ENCODE assay signal across 10 mouse cellular contexts in genomic region chr12:110376062-110376837, GRCm38 (mm10).
DNase-seq lines count a peak whose midpoint lies in the region; ATAC-seq and TF ChIP-seq lines count a peak whose summit lies in the region.
"Had no signal": no experiment of that assay in that cellular context is flagged by ENCODE, and none has a peak within 500 bp of the region (broad histone marks: within the 10 kb centered on the region; RNA-seq: fewer than 3 reads in every experiment).

No protein-coding gene starts in this region.

- H3K9me3 ChIP-seq in heart, embryonic 12.5 days (replicated peaks), result no peaks in the 10 kb centered on the region
- H3K9me3 ChIP-seq in midbrain, embryonic 10.5 days (replicated peaks), result no peaks in the 10 kb centered on the region
- H3K9me3 ChIP-seq in midbrain, embryonic 13.5 days, result no peaks in the 10 kb centered on the region
- H3K9me3 ChIP-seq in midbrain, embryonic 16.5 days (replicated peaks; ENCODE audit: control insufficient read depth, low read length, poor library complexity, severe bottlenecking), result no peaks in the 10 kb centered on the region
- H3K9me3 ChIP-seq: hindbrain, embryonic 15.5 days; lung, embryonic 15.5 days had no signal

- intact Hi-C loops in heart, adult 2 months (cut with DNase I), result loop anchor here (10.0 kb wide), 2 partner anchors 371 to 541 kb away; no protein-coding TSS in a partner anchor

- ATAC-seq in heart, embryonic 12.5 days (ENCODE audit: insufficient number of reproducible peaks, low FRiP score), result no peak
- ATAC-seq in midbrain, embryonic 13.5 days, result no peak
- ATAC-seq in midbrain, embryonic 16.5 days, result no peak
- no peak for ATAC-seq in monocyte, adult 5-6 weeks (replicated peaks; ENCODE audit: insufficient number of reproducible peaks, low FRiP score, low TSS enrichment, poor library complexity, severe bottlenecking)

- H3K4me2 ChIP-seq in heart, embryonic 12.5 days, result no peak overlapping the region
- H3K4me2 ChIP-seq in midbrain, embryonic 13.5 days (replicated peaks), result no peak overlapping the region
- H3K4me2 ChIP-seq in midbrain, embryonic 16.5 days (ENCODE audit: low read length), result no peak overlapping the region
- H3K4me2 ChIP-seq: lung, embryonic 15.5 days had no signal

- no peak for DNase-seq in heart, adult 2 months
- DNase-seq in midbrain, embryonic 10.5 days (ENCODE audit: low spot score), result peak; percentile 49
- no peak for DNase-seq in brain, embryonic 14.5 days (ENCODE audit: low read depth)
- no peak for DNase-seq in spleen, adult 18-20 months

- H3K27me3 ChIP-seq in heart, adult 2 months (ENCODE audit: control insufficient read depth, insufficient read depth, low read length), result no peaks in the 10 kb centered on the region
- H3K27me3 ChIP-seq in heart, embryonic 12.5 days (replicated peaks), result peaks cover 56% of the 10 kb centered on the region
- H3K27me3 ChIP-seq in midbrain, embryonic 10.5 days (ENCODE audit: low read depth, poor library complexity, severe bottlenecking), result peaks cover 73% of the 10 kb centered on the region
- peaks cover 43% of the 10 kb centered on the region for H3K27me3 ChIP-seq in midbrain, embryonic 13.5 days
- H3K27me3 ChIP-seq in midbrain, embryonic 16.5 days (ENCODE audit: control insufficient read depth, insufficient read depth, low read depth, low read length), result peaks cover 8% of the 10 kb centered on the region; the same call in 1 of the 2 replicates

- peak; percentile 48 for TF ChIP-seq CTCF in heart, adult 2 months (IDR thresholded peaks at IDR 0.05)
- TF ChIP-seq CTCF in brain, embryonic 14.5 days (IDR thresholded peaks at IDR 0.05; ENCODE audit: borderline replicate concordance, extremely low read depth, insufficient read depth, insufficient read length), result peak; percentile 54

- no peak for TF ChIP-seq POLR2A in heart, adult 2 months (IDR thresholded peaks at IDR 0.05; ENCODE audit: insufficient read depth, low read depth, low read length)
- TF ChIP-seq POLR2A in brain, embryonic 14.5 days (IDR thresholded peaks at IDR 0.05; ENCODE audit: borderline replicate concordance, extremely low read depth, insufficient read depth, insufficient read length, poor library complexity, severe bottlenecking), result no peak

- H3K27ac ChIP-seq in heart, adult 2 months, result no peak overlapping the region
- H3K27ac ChIP-seq in heart, embryonic 12.5 days (ENCODE audit: poor library complexity, severe bottlenecking), result no peak overlapping the region
- H3K27ac ChIP-seq in midbrain, embryonic 10.5 days (replicated peaks), result 0 out of 2 replicates have a peak overlapping the region, but pooled peaks have one; percentile 6
- no peak overlapping the region for H3K27ac ChIP-seq in midbrain, embryonic 13.5 days
- H3K27ac ChIP-seq in midbrain, embryonic 16.5 days (ENCODE audit: low read length), result no peak overlapping the region
- H3K27ac ChIP-seq: hindbrain, embryonic 15.5 days; lung, embryonic 15.5 days had no signal

- no peak for TF ChIP-seq EP300 in heart, adult 2 months (IDR thresholded peaks at IDR 0.05; ENCODE audit: insufficient read depth, low read depth, low read length)

- H3K79me2 ChIP-seq in heart, adult 2 months (replicated peaks; ENCODE audit: control insufficient read depth, insufficient read depth, low read length), result no peaks in the 10 kb centered on the region

- H3K9ac ChIP-seq in heart, adult 2 months (ENCODE audit: low read depth, low read length), result no peak overlapping the region
- H3K9ac ChIP-seq in heart, embryonic 12.5 days, result no peak overlapping the region
- H3K9ac ChIP-seq in midbrain, embryonic 13.5 days (replicated peaks), result no peak overlapping the region
- 0 out of 2 replicates have a peak overlapping the region, but pooled peaks have one; percentile 12 for H3K9ac ChIP-seq in midbrain, embryonic 16.5 days (ENCODE audit: low read depth, low read length)
- H3K9ac ChIP-seq: hindbrain, embryonic 15.5 days; lung, embryonic 15.5 days had no signal

- H3K4me1 ChIP-seq in heart, adult 2 months (ENCODE audit: control insufficient read depth, insufficient read depth, low read length), result no peaks in the 10 kb centered on the region
- peaks cover 11% of the 10 kb centered on the region for H3K4me1 ChIP-seq in heart, embryonic 12.5 days (replicated peaks)
- peaks cover 58% of the 10 kb centered on the region for H3K4me1 ChIP-seq in midbrain, embryonic 10.5 days
- H3K4me1 ChIP-seq in midbrain, embryonic 13.5 days (replicated peaks), result peaks cover 53% of the 10 kb centered on the region
- peaks cover 26% of the 10 kb centered on the region for H3K4me1 ChIP-seq in midbrain, embryonic 16.5 days (ENCODE audit: control insufficient read depth, insufficient read depth, low read length)

- no peaks in the 10 kb centered on the region for H3K36me3 ChIP-seq in heart, adult 2 months (ENCODE audit: control insufficient read depth, insufficient read depth, low read length)
- H3K36me3 ChIP-seq in heart, embryonic 12.5 days, result no peaks in the 10 kb centered on the region
- no peaks in the 10 kb centered on the region for H3K36me3 ChIP-seq in midbrain, embryonic 10.5 days
- H3K36me3 ChIP-seq in midbrain, embryonic 13.5 days, result no peaks in the 10 kb centered on the region
- H3K36me3 ChIP-seq in midbrain, embryonic 16.5 days (ENCODE audit: control insufficient read depth, insufficient read depth, low read length), result no peaks in the 10 kb centered on the region
- H3K36me3 ChIP-seq: hindbrain, embryonic 15.5 days; lung, embryonic 15.5 days had no signal

- no peak overlapping the region for H3K4me3 ChIP-seq in heart, adult 2 months
- no peak overlapping the region for H3K4me3 ChIP-seq in heart, embryonic 12.5 days
- H3K4me3 ChIP-seq in midbrain, embryonic 10.5 days, result no peak overlapping the region
- H3K4me3 ChIP-seq in midbrain, embryonic 13.5 days (replicated peaks), result no peak overlapping the region
- H3K4me3 ChIP-seq in midbrain, embryonic 16.5 days (ENCODE audit: low read depth, low read length), result no peak overlapping the region
- H3K4me3 ChIP-seq: hindbrain, embryonic 15.5 days; lung, embryonic 15.5 days had no signal

- WGBS in heart, adult 2 months, result 40% methylated on average over 7 of the region's 7 CpGs
- WGBS in heart, embryonic 12.5 days, result 31% methylated on average over 7 of the region's 7 CpGs
- WGBS in midbrain, embryonic 10.5 days, result 27% methylated on average over 7 of the region's 7 CpGs
- WGBS in midbrain, embryonic 13.5 days, result 25% methylated on average over 7 of the region's 7 CpGs
- 24% methylated on average over 7 of the region's 7 CpGs for WGBS in midbrain, embryonic 16.5 days
